Mouse (Mus musculus): ENCODE measurements at regions not wholly inside any gene's neighbourhood (a gene's known extent, or its start where the extent isn't known, plus 50 kb on each side); places are given as distances from the start of the nearest gene placed in this dataset.

GRCm38 (mm10) chr9:52234775-52235174 is 66.4 kb upstream of the Zc3h12c start:
- DNase-seq (ENCODE audit: low spot score) (no peak), ATAC-seq (ENCODE audit: low read depth) (no peak)
- H3K4me2 ChIP-seq (ENCODE audit: low read depth, low read length): no peak overlapping the region
- H3K4me3 ChIP-seq (ENCODE audit: low read depth, low read length): no peak overlapping the region
- H3K4me1 ChIP-seq (ENCODE audit: control insufficient read depth, insufficient read depth, low read length): no peaks in the 10 kb centered on the region
- no peak overlapping the region for H3K27ac ChIP-seq (replicated peaks; ENCODE audit: low read depth, low read length)
- WGBS: 79% methylated on average over 9 of the region's 9 CpGs
- no peak overlapping the region for H3K9ac ChIP-seq (ENCODE audit: low read depth, low read length)
- no peaks in the 10 kb centered on the region for H3K9me3 ChIP-seq (ENCODE audit: control insufficient read depth, low read length)
- no peaks in the 10 kb centered on the region for H3K27me3 ChIP-seq (replicated peaks; ENCODE audit: control insufficient read depth, insufficient read depth, low read length)
- H3K36me3 ChIP-seq (ENCODE audit: control insufficient read depth, insufficient read depth, low read length): no peaks in the 10 kb centered on the region

- no peak overlapping the region for H3K9ac ChIP-seq (ENCODE audit: low read depth, low read length)
- 85% methylated on average over 9 of the region's 9 CpGs for WGBS
- no peak overlapping the region for H3K4me2 ChIP-seq (ENCODE audit: low read depth, low read length)
- ATAC-seq (ENCODE audit: low read depth) (no peak), DNase-seq (ENCODE audit: low spot score) (no peak)
- H3K27me3 ChIP-seq (replicated peaks; ENCODE audit: control insufficient read depth, insufficient read depth, low read length): no peaks in the 10 kb centered on the region
- no peaks in the 10 kb centered on the region for H3K4me1 ChIP-seq (ENCODE audit: control insufficient read depth, insufficient read depth, low read length)
- no peak overlapping the region for H3K4me3 ChIP-seq (ENCODE audit: low read depth, low read length)
- H3K27ac ChIP-seq (replicated peaks; ENCODE audit: low read depth, low read length): no peak overlapping the region
- no peaks in the 10 kb centered on the region for H3K9me3 ChIP-seq (ENCODE audit: control insufficient read depth, low read length)
- H3K36me3 ChIP-seq (ENCODE audit: control insufficient read depth, insufficient read depth, low read length): no peaks in the 10 kb centered on the region
Measured at GRCm38 (mm10) chr9:52229589-52229988, 61.2 kb upstream of the Zc3h12c start.

- H3K4me3 ChIP-seq (ENCODE audit: low read depth, low read length): no peak overlapping the region
- ATAC-seq (ENCODE audit: low read depth) (no peak), DNase-seq (ENCODE audit: low spot score) (no peak)
- no peak overlapping the region for H3K4me2 ChIP-seq (ENCODE audit: low read depth, low read length)
- no peaks in the 10 kb centered on the region for H3K9me3 ChIP-seq (ENCODE audit: control insufficient read depth, low read length)
- no peaks in the 10 kb centered on the region for H3K27me3 ChIP-seq (replicated peaks; ENCODE audit: control insufficient read depth, insufficient read depth, low read length)
- H3K4me1 ChIP-seq (ENCODE audit: control insufficient read depth, insufficient read depth, low read length): no peaks in the 10 kb centered on the region
- no peak overlapping the region for H3K9ac ChIP-seq (ENCODE audit: low read depth, low read length)
- WGBS: 19% methylated on average over 3 of the region's 3 CpGs
- H3K36me3 ChIP-seq (ENCODE audit: control insufficient read depth, insufficient read depth, low read length): no peaks in the 10 kb centered on the region
- no peak overlapping the region for H3K27ac ChIP-seq (replicated peaks; ENCODE audit: low read depth, low read length)
Measured at GRCm38 (mm10) chr9:52225646-52226045, 57.3 kb upstream of the Zc3h12c start.

GRCm38 (mm10) chr9:52223509-52224113 is 55.2 kb upstream of the Zc3h12c start:
- H3K27me3 ChIP-seq (replicated peaks; ENCODE audit: control insufficient read depth, insufficient read depth, low read length): no peaks in the 10 kb centered on the region
- H3K4me3 ChIP-seq (ENCODE audit: low read depth, low read length): no peak overlapping the region
- H3K9ac ChIP-seq (ENCODE audit: low read depth, low read length): no peak overlapping the region
- no peaks in the 10 kb centered on the region for H3K4me1 ChIP-seq (ENCODE audit: control insufficient read depth, insufficient read depth, low read length)
- no peaks in the 10 kb centered on the region for H3K9me3 ChIP-seq (ENCODE audit: control insufficient read depth, low read length)
- H3K36me3 ChIP-seq (ENCODE audit: control insufficient read depth, insufficient read depth, low read length): no peaks in the 10 kb centered on the region
- no peak for DNase-seq (ENCODE audit: low spot score)
- no peak overlapping the region for H3K4me2 ChIP-seq (ENCODE audit: low read depth, low read length)
- H3K27ac ChIP-seq (replicated peaks; ENCODE audit: low read depth, low read length): no peak overlapping the region
- WGBS: 28% methylated on average over 7 of the region's 7 CpGs
- ATAC-seq (ENCODE audit: low read depth): 0 out of 2 replicates have a peak, but pooled peaks have one; percentile 50

All from embryonic facial prominence, embryonic 14.5 days (tissue).